Mouse (Mus musculus) R1 (cell line): ENCODE measurements around the gene Hoxd12.

Source experiments
- DNase-seq: peaks from one replicate; pipeline ENCODE4 v3.0.0-alpha.2; 2018; ENCODE audit warnings: low read depth, low spot score

The Hoxd12 gene

DNA sequence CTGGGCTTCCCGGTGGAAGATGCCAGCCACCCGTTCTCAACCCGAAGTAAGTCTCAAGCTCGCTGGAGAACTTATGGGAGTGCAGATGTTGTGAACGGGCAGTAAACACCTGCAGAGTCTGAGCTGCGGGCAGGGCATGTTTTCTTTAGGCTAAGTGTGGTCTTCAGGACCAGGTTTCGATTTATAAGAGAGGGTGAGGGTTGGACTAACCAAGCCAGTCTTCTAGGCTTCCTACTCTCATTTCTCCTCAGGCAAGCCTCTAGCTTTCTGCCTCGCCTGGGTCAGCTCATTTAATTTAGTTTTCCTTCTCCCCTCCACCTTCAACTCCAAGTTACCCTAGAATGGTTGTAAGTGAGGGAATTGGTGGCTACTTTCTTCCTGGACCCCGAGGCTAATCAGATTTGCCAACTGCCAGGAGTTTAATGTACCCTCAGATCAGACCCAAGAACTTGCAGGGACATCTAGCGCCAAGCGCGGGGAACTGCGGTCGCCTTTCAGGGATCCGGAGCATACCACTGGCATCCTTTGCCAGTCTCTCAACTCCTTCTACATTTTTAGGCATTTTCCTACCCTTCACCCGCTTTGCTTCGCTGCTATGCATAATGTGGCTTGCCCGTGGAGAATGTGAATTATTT, 11.4 kb upstream of the Hoxd12 start:
- peak; percentile 47 for DNase-seq

DNA sequence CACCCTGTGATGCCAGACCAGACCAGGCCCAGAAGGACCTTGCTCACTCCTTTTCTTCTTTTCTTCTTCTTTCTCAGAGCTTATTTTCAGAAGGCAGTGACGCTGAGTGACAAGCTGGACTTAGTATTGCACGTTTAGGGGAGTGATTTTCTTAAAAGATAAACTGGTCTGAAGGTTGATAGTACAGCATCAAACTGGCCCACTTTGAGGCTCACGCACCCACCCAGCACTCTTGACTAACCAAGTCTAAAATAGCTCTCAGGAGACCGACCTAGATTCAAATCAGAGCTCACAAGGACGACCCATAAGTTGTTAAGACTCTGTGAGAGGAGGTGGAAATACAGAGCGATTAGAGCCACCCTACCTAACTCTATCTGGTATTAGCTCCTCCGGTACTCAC, 8.4 kb upstream of the Hoxd12 start:
- no peak for DNase-seq

DNA sequence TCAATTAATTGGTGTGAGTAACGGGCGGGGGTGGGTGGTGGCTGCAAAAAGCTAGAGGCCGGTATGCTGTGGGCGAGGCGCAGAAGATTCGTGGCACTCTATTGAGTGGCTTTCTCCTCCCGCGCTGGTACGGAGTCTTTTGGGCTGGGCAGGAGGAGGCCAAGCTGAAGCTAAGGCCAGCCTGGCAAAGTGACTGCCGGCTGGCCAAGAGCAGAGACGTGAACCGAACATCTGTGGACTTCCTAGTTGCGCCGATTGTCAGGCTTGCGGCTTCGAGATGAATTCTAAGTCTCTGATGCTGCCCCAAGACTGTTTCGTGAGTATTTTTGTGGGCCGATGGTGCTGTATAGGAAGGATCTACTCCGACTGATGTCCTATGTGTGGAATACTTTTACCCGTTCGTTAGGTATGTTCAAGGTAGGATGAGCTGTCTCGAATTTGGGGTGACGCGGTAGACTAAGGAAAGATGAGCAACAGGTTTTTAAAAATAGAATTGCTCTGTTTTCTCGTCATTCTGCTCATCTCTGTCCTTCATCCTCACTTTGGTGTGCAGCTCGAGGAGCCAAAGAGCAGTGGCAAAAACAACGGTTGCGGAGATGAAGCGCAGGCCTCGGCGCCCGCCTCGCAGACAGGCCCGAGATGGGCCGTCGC, 7.5 kb upstream of the Hoxd12 start:
- peak; percentile 57 for DNase-seq

DNA sequence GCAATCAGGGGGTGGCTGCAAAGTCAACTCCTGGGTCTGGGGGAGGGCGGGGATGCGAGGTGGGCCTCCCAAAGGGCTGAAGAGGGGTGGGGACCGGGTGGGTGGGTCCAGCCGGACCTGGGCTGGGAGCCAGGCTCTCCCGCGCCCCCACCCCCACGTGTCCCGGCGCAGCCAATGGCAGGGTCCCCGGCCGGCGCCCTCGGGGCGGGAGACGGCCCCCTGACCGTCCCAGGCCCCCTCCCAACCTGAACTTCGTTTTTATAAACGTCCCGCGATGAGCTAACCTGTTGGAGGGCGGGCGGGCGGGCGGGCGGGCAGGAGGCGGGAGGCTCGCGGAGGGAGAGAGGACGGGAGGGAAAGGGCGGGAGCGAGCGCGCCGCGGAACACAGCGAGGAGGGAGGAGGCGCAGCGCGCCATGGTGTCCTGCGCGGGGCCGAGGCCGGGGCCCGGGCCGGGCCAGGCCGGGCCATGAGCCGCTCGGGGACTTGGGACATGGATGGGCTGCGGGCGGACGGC, 6.9 kb upstream of the Hoxd12 start, which contains the start of gene Hoxd13:
TSS of gene Hoxd13 (plus strand) at position 469 of the 516 bp plus-strand sequence.
- DNase-seq, result peak; percentile 75

DNA sequence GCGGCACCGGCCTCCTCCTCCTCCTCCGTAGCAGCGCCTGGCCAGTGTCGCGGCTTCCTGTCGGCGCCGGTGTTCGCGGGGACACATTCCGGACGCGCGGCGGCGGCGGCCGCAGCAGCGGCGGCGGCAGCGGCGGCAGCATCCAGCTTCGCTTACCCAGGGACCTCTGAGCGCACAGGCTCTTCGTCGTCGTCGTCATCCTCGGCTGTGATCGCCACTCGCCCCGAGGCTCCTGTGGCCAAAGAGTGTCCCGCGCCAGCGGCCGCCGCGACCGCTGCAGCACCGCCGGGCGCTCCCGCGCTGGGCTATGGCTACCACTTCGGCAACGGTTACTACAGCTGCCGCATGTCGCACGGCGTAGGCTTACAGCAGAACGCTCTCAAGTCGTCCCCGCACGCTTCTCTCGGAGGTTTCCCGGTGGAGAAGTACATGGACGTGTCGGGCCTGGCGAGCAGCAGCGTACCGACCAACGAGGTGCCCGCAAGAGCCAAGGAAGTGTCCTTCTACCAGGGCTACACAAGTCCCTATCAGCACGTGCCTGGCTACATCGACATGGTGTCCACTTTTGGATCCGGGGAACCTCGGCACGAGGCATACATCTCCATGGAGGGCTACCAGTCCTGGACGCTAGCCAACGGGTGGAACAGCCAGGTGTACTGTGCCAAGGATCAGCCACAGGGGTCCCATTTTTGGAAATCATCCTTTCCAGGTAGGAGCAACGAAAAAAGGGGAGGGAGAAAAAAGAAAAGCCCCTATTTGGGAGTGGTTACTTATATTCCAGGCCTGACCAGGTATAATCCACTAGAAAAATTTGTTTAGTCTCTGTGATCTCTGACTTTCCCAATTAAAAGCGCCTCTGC, 6.2 kb upstream of the Hoxd12 start:
- peak; percentile 56 for DNase-seq

DNA sequence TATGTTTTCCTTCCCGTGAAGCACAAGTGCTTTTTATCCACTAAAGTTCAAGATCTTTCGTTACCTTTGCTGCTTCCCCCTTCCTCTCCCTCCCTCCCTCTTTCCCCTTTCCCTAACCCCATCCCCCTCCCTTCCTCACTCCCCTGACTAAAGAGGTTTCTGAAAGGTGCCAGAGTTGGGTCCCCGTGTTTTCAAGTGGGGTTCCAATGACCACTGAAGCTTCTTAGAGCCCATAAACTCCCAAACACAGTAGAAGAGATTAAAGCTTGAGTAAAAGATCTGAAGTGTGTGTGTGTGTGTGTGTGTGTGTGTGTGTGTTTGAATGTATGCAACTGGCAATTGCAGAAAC, 5.6 kb upstream of the Hoxd12 start:
- DNase-seq, result peak; percentile 39

DNA sequence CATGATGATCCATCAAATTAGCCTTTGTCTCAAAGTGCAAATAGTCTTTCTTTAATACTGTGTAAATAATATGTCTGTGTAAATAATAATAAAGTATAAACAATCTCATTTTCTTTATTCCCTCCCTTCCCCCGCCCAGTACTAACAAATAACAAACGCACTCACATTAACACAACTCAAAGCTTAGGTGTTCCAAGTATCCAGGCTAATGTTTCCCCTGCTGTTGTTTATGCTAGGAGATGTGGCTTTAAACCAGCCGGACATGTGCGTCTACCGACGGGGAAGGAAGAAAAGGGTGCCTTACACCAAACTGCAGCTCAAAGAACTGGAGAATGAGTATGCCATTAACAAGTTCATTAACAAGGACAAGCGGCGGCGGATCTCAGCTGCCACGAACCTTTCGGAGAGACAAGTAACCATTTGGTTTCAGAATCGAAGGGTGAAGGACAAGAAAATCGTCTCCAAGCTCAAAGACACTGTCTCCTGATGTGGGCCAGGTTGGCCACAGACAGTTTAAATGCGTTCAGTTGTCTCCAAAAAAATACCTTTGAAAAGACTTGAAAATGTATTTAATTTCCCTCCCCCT, 5.1 kb upstream of the Hoxd12 start:
- DNase-seq, result peak; percentile 21

DNA sequence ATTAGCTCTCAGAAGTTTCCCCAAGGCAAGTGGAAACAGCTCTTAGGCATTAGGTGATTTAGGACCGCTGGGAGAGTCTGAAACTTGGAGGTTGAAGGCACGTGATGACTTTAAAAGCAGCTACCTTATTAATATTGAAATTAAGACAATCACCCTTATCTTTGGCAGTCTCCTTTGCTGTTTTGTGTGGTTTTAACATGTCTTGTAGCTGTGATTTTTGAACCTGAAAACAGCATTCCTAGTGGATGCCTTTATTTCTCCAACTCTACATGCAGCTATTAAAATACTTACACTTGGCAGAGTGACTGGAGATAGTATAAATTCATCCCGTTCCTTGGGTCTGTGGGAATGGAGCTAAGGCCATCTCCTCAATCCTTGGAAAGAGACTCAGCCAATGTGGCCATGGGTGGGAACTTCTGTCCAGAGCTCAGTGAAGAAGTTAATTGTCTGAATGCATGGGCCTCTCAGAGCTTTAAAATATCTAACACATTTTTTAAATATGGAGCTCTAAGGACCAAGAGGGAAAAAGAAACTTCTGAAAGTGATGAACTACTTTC, 4.1 kb upstream of the Hoxd12 start:
- no peak for DNase-seq

DNA sequence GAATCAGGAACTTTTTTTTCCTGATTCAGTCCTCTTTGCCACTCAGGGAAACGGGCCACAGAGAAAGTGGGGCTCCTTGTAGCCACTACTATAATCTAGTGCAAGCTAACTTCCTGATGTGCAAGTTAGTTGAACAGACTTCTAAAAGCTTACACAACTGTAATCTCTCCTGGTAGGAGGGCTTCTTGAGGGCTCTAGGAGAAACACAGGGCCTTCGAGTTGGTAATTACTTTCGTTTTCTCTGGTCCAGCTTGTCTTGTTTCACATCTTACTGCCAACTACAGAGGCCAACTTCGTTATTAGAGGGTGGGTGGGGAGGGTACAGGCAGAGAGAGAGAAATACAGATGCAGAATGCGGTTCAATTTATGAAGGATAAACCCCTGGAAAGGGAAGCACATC, 3.0 kb upstream of the Hoxd12 start:
- DNase-seq, result no peak

DNA sequence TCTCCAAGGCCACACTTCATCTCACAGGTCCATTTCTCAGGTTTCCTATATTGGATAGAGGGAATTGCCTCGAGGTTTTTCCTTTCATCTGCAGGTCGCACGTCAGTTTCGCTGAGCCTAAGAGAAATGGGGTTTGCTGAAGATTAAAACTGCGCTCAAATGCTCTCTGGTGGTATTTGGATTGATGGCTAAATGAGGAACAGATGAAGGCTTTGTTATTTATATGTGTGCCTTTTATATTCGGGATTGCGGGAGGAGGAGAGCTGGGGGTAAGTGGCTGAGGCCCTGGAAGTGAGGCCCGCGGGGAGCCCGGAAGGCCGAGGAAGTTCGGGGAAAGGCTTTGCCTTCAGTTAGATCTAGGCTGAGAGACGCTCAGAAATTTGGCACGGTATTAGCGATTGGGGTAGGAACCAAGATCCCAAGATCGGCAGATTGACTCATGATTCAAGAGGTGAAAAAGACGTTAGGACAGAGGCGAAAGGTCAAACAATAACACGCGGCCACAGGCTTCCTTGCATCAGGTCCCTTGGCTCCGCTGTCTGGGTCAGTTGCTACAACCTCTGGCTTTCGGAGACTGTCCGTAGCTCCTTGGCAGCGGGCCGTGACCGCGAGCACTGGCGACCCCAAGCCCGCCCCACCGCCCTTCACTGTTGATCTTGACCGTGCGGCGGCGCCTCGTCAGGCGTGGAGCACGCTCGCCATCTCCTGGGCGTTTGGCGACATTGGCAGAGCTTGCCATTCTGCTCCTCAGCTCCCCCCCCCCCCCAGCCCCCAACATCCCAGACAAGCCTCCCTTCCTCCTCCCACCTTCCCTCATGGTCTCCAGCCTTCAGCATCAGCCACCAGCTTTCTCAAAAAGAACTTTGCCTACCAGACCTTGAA, 2.1 kb upstream of the Hoxd12 start:
- DNase-seq, result peak; percentile 85

DNA sequence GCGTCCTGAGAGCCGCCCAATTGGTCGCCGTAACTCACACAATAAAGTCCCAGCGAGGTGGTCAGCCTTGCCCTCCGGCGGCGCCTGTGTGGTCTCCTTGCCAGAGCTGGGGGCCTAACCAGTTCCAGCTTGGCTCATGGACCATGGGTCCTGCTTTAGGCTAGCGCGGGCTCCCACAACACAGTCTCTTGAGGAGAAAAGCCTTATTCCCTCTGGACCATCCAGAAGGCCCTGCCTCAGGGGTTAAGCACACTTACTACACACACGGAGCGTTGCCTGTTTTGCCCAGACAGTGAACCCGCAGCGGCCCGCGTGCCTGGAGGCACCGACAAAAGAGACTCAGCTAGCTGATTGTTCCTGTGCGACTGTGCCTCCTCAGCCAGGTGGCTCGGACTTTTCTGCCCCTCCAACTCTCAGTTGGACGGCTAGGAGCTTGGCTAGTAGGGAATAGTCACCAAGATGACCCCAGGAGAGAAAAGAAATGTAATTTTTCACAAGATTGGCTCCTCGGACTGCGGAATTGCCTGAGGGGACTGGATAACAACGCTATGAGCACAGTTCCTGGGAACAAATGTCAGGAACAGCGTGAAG, 883 bp upstream of the Hoxd12 start:
- no peak for DNase-seq

DNA sequence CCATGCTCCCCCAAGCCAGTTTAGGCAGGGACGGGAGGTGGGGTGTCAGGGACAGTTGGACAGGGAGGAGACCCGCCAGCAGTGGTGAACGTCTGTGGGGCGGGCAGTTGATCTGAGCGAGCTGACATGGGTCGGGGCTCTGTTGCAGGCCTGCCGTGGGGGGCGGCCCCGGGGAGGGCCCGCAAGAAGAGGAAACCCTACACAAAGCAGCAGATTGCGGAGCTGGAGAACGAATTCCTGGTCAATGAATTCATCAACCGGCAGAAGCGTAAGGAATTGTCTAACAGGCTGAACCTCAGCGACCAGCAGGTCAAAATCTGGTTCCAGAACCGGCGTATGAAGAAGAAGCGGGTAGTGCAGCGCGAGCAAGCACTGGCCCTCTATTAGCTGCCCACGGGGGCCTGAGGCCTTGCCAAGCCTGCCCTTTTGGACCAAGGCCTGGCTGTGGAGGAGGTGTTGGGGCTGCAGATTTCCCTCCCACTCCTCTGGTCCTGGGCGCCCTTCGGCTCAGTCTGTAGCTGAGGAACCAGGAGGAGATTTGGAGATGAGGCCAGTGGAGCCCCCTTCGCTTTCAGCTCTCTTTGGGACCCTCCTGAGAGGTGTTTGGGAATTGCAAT, 961 bp downstream of the Hoxd12 start:
- DNase-seq, result peak; percentile 26

DNA sequence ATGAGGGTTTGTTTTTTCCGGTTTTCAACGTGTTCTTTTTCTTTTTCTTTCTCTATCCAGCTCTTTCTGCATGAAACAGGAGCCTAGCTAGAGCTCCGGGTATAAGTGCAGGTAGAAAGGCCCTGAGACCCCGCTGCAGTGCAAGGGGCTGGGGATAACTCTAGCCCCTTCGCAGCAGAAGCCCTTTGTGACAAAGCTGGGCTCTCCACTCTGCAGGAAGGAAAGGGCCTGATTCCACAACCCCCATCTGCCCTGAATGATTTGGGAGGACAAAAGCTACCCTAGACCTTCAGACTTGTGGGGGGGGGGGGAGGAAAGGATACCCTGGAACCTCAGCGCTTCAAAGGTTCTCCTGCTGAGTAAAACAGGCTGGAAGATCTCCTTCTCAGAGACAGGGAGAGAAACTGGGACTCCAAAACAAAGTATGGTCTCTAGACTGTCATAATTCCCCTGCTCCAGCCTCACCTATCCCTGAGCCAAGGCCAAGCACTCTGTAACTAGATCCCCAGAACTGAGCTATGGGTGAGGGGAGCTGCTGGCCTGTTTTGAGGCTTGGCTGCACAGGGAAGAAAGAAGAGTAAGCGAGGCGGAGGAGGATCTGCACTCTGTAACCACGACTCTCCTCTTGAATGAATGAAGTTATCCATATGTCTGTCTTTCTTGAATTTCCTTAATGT, 1.7 kb downstream of the Hoxd12 start:
- no peak for DNase-seq

DNA sequence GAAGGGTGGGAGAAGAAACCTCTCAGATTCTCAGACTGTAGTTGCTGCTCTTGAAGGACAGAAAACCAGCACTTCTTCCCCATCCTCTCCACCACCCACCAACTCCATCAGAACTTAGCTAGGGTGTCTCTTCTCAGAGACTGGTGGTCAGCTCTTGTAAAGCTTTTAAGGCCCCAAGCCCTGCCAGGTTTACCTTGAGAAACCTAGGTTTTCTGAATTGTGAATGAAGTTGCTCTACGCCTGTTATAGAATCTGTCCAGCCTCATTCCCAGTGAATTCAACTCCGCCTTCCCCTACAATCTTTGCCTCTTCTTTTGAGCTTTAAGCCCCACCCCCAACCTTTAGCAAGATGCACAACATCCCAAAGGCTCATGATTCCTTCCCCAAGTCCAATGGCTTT, 2.3 kb downstream of the Hoxd12 start:
- no peak for DNase-seq

DNA sequence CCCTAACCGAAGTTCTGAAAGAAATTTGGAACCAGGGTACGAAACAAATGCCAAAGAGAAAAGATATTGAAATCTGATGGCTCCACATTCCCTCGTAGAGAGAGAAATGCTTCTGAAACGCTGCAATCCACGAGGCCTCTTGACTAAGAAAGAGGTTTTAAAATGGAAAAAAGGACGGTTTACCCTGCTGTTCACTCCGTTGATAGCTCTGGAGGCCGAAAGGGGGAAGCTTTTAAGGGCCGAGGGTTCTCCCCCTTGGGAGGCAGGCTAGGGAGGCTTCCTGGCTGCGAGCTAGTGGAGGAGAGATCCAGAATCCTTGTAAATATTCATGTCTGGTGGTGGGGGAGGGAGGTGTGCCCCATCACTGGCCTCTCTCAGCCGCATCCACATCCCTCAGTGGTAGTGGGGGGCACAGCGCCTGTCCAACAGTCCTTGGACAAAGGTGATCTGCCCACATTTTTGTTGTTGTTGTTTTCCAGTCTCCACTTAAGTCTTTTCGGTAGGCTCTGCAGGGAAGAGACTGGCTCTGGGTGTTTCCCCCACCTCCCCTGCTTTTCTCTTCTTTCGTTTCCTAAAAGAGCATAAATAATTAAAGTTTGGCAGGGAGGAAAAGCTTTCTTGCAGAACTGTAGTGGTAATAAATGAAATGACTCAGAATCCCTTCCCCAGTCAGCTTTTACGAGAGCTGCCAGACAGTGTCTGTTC, 4.2 kb downstream of the Hoxd12 start, which contains the start of gene Hoxd11:
TSS of gene Hoxd11 (plus strand) at position 667 of the 705 bp plus-strand sequence.
- peak; percentile 41 for DNase-seq

DNA sequence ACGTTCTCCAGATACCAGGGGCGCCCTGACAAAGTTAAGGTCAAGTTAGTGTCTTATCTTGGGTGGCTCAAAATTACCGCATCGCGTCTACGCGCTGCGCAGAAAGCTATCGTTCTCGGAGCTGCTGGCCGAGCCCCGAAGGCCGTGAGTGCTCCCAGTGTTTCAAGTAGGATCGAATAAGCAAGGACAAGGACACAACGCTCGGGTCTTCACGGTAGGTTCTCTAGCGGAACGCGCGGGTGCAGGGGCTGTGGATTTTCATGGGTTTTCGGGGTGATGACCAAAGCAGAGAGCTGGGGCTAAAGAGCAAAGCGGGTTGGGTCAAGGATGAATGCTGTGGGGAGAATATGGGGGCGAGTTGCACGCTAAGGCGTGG, 4.8 kb downstream of the Hoxd12 start:
- DNase-seq, result peak; percentile 60

DNA sequence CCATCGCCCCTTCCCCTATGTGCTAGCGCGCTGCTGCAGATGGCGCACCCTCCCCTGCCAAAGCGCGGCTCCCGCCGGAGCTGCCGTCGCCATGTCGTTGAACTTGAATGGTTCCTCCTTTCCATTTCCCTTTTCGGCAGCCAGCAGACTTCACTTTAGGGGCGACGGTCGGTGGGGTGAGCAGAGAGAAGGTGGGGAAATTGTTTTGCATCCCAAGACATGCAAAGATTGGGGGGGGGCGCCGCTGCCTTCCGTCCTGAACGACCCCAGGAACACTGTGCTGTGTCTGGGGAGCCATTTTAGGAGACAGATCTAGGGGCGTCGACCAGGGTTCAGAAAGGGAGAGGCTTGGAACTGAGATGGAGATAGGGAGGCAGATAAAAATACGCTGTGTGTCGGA, 5.2 kb downstream of the Hoxd12 start:
- DNase-seq, result peak; percentile 57

DNA sequence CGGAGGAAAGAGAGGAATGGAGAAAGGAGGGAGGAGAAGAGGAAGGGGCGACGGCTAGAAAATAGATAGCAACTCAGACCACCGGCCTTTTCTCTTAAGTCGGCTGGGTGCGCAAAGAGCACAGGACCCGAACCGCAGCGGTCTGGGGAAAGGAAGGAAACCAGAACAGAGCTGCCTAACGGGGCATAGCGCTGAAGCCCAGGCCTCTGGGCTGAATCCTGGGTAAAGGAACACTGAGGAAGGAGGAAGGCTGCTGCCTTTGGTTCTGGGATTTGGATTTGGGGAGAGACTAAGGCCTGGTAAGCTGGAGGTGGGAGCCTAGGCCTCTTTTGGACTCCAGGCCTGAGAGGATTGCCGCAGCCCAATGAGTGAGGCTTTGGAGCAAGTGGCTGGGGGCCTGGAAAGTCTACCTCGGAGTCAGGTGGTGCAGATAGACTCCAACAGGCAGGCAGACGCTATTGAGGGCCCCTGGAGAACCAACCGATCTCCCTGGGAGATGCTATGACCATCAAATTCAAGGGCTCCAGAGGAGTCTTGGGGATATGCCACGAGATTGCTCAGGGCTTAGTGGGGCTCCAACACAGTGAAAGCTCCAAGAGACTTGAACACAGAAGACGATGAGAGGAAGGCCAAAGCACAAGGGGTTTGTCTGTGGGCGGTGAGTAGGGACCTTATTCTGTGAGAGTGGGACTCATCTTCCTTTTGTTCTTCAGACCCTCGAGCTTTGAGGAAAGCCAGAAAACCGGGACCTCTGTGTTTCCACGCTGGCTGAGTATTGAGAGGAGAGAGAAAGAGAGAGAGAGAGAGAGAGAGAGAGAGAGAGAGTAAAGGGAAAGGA, 6.0 kb downstream of the Hoxd12 start:
- DNase-seq, result peak; percentile 41
